Mouse (Mus musculus) cerebellum, adult 9-11 months (tissue): ENCODE measurements at regions not wholly inside any gene's neighbourhood (a gene's known extent, or its start where the extent isn't known, plus 50 kb on each side); places are given as distances from the start of the nearest gene placed in this dataset.

ENCODE experiments used
- DNase-seq: peaks from one replicate; pipeline ENCODE4 v3.0.0; 2022

- no peak for DNase-seq
These were observed 436.8 kb upstream of the Kif2a start for GRCm38 (mm10) chr13:107458730-107459129.

- no peak for DNase-seq
These were observed 435.3 kb upstream of the Kif2a start for GRCm38 (mm10) chr13:107457270-107457669.

GRCm38 (mm10) chr13:107456394-107456793 is 434.5 kb upstream of the Kif2a start:
- no peak for DNase-seq

GRCm38 (mm10) chr13:107449598-107450179 is 427.8 kb upstream of the Kif2a start:
- peak; percentile 93 for DNase-seq

GRCm38 (mm10) chr13:107447813-107448212 is 425.9 kb upstream of the Kif2a start:
- no peak for DNase-seq

GRCm38 (mm10) chr13:107419363-107420155 is 397.6 kb upstream of the Kif2a start:
- no peak for DNase-seq

- DNase-seq, result peak; percentile 75
These were observed 388.3 kb upstream of the Kif2a start for GRCm38 (mm10) chr13:107410267-107410666.

- no peak for DNase-seq
These were observed 385.7 kb upstream of the Kif2a start for GRCm38 (mm10) chr13:107407674-107408026.

GRCm38 (mm10) chr13:107406977-107407673 is 385.2 kb upstream of the Kif2a start:
- no peak for DNase-seq

GRCm38 (mm10) chr13:107398621-107399363 is 376.9 kb upstream of the Kif2a start:
- no peak for DNase-seq

- DNase-seq, result no peak
These were observed 374.1 kb upstream of the Kif2a start for GRCm38 (mm10) chr13:107396036-107396435.

- DNase-seq, result no peak
These were observed 372.5 kb upstream of the Kif2a start for GRCm38 (mm10) chr13:107394451-107394850.

GRCm38 (mm10) chr13:107389535-107390150 is 367.7 kb upstream of the Kif2a start:
- DNase-seq, result no peak

GRCm38 (mm10) chr13:107389074-107389473 is 367.1 kb upstream of the Kif2a start:
- DNase-seq, result no peak

GRCm38 (mm10) chr13:107378076-107378475 is 356.1 kb upstream of the Kif2a start:
- no peak for DNase-seq

- no peak for DNase-seq
These were observed 350.7 kb upstream of the Kif2a start for GRCm38 (mm10) chr13:107372666-107373065.

GRCm38 (mm10) chr13:107371616-107372582 is 350.0 kb upstream of the Kif2a start:
- no peak for DNase-seq

- DNase-seq, result no peak
These were observed 345.7 kb upstream of the Kif2a start for GRCm38 (mm10) chr13:107367639-107368038.

GRCm38 (mm10) chr13:107365766-107366165 is 343.8 kb upstream of the Kif2a start:
- DNase-seq, result no peak

GRCm38 (mm10) chr13:107365241-107365640 is 343.3 kb upstream of the Kif2a start:
- DNase-seq, result no peak
